Mouse (Mus musculus) left cerebral cortex, postnatal 10 days (tissue): Measurements from ENCODE around the gene Fgd4. TPM values are rescaled to one million over a fixed set of nuclear protein-coding genes. Genes with fewer than 3 reads are reported as not detected.
A peak's percentile ranks its signal among the peaks of the same experiment; 100 is the strongest.

Experiments
- DNase-seq, 2 experiments: peaks; one replicate each; pipeline ENCODE4 v3.0.0; 2021 to 2022; ENCODE audit warnings: low spot score in 2 of 2, mixed read lengths in 1 of 2; ENCODE audit errors: extremely low spot score in 1 of 2
- intact Hi-C: fragments of 180-260 bp; cut with DNase I; formaldehyde crosslinking; loops from one replicate; pipeline ENCODE4 v1.15.1; 2025
- total RNA-seq, 2 experiments: library from RNA; stranded (reverse); gene quantifications; 2 replicates each; pipeline ENCODE4 v1.2.3; 2021

Gene Fgd4
- total RNA-seq, result 10 to 100 TPM; 50.8 to 52.6 TPM

GRCm38 (mm10) chr16:16600461-16600860, at the start of gene Fgd4:
TSS of gene Fgd4 (minus strand) at chr16:16600549.
- intact Hi-C loops, result no loop called here
- DNase-seq, result no peak

GRCm38 (mm10) chr16:16645148-16645547, 44.8 kb upstream of the Fgd4 start:
- no peak for DNase-seq

GRCm38 (mm10) chr16:16633730-16634129, 33.4 kb upstream of the Fgd4 start:
- intact Hi-C loops, result no loop called here
- DNase-seq, result no peak

More at GRCm38 (mm10) chr16:16645148-16645547, 44.8 kb upstream of the Fgd4 start:
- intact Hi-C loops, result no loop called here

- intact Hi-C loops, result no loop called here
- DNase-seq, result peak in 1 of 2 experiments; percentile 47
Measured at GRCm38 (mm10) chr16:16599586-16600401, 555 bp downstream of the Fgd4 start.

- intact Hi-C loops, result no loop called here
- DNase-seq, result no peak
Measured at GRCm38 (mm10) chr16:16596582-16596981, 3.8 kb downstream of the Fgd4 start.

- intact Hi-C loops, result no loop called here
- DNase-seq, result no peak
Measured at GRCm38 (mm10) chr16:16592622-16593021, 7.7 kb downstream of the Fgd4 start.

GRCm38 (mm10) chr16:16584409-16585032, 15.8 kb downstream of the Fgd4 start:
- intact Hi-C loops, result no loop called here

GRCm38 (mm10) chr16:16576556-16576955, 23.8 kb downstream of the Fgd4 start:
- no peak for DNase-seq
- intact Hi-C loops, result no loop called here

More at GRCm38 (mm10) chr16:16584409-16585032, 15.8 kb downstream of the Fgd4 start:
- peak in 1 of 2 experiments; percentile 64 for DNase-seq

- DNase-seq, result no peak
- intact Hi-C loops, result no loop called here
Measured at GRCm38 (mm10) chr16:16574508-16574907, 25.8 kb downstream of the Fgd4 start.

- DNase-seq, result no peak
- intact Hi-C loops, result no loop called here
Measured at GRCm38 (mm10) chr16:16573167-16573566, 27.2 kb downstream of the Fgd4 start.

GRCm38 (mm10) chr16:16571356-16571755, 29.0 kb downstream of the Fgd4 start:
- intact Hi-C loops, result no loop called here

GRCm38 (mm10) chr16:16566786-16567185, 33.6 kb downstream of the Fgd4 start:
- no peak for DNase-seq
- intact Hi-C loops, result loop anchor here (10.0 kb wide), 1 partner anchor 212 kb away; the partner anchor contains the start of gene Dnm1l

More at GRCm38 (mm10) chr16:16571356-16571755, 29.0 kb downstream of the Fgd4 start:
- no peak for DNase-seq

GRCm38 (mm10) chr16:16566215-16566614, 34.1 kb downstream of the Fgd4 start:
- intact Hi-C loops, result loop anchor here (10.0 kb wide), 1 partner anchor 211 kb away; the partner anchor contains the start of gene Dnm1l
- no peak for DNase-seq

- DNase-seq, result no peak
- intact Hi-C loops, result loop anchor here (10.0 kb wide), 1 partner anchor 211 kb away; the partner anchor contains the start of gene Dnm1l
Measured at GRCm38 (mm10) chr16:16565786-16566185, 34.6 kb downstream of the Fgd4 start.

GRCm38 (mm10) chr16:16560718-16561117, 39.6 kb downstream of the Fgd4 start:
- DNase-seq, result no peak
- intact Hi-C loops, result loop anchor here (10.0 kb wide), 1 partner anchor 206 kb away; the partner anchor contains the start of gene Dnm1l

- intact Hi-C loops, result loop anchor here (10.0 kb wide), 1 partner anchor 205 kb away; the partner anchor contains the start of gene Dnm1l
- DNase-seq, result peak; percentile 78 to 88
Measured at GRCm38 (mm10) chr16:16559878-16560531, 40.3 kb downstream of the Fgd4 start.

GRCm38 (mm10) chr16:16559016-16559877, 41.1 kb downstream of the Fgd4 start:
- DNase-seq, result no peak
- intact Hi-C loops, result no loop called here

- intact Hi-C loops, result no loop called here
- DNase-seq, result no peak
Measured at GRCm38 (mm10) chr16:16557738-16558137, 42.6 kb downstream of the Fgd4 start.
